ENCODE assay signal across 13 mouse cellular contexts in the genomic region with DNA sequence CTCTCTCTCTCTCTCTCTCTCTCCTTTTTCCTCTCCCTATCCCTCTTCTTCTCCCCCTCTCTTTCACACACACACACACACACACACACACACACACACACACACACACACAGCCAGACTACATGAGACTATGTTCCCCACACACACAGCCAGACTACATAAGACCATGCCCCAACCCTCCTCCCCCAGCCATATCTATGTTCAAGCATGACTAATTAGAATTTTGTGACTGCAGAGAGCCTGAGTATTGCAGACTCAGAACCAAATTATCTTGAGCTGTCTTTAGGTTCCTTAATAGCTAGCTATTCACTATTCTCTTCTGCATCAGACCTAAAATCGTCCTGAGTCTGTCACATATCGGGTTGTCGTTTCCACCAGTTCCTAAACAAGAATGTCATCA. TPM values are rescaled to one million over a fixed set of nuclear protein-coding genes. Genes with fewer than 3 reads are reported as not detected.
DNase-seq lines count a peak whose midpoint lies in the region; ATAC-seq lines count a peak whose summit lies in the region.
"Had no signal": no experiment of that assay in that cellular context is flagged by ENCODE, and none has a peak within 500 bp of the region (broad histone marks: within the 10 kb centered on the region; RNA-seq: fewer than 3 reads in every experiment).

No protein-coding gene starts in this region.

- no peak for DNase-seq in heart, postnatal 36 days
- peak; percentile 47 for DNase-seq in midbrain, embryonic 11.5 days (ENCODE audit: low spot score, missing footprints)
- no peak for DNase-seq in right cerebral cortex, postnatal 14 days
- DNase-seq: cerebellum, adult 9-10 months; gastrocnemius, postnatal 36 days; thymus, adult 2 months had no signal

- no peaks in the 10 kb centered on the region for H3K36me3 ChIP-seq in heart, embryonic 12.5 days
- no peaks in the 10 kb centered on the region for H3K36me3 ChIP-seq in midbrain, embryonic 11.5 days (ENCODE audit: control insufficient read depth, insufficient read depth, low read length)
- no peaks in the 10 kb centered on the region for H3K36me3 ChIP-seq in midbrain, embryonic 16.5 days (ENCODE audit: control insufficient read depth, insufficient read depth, low read length)
- no peaks in the 10 kb centered on the region for H3K36me3 ChIP-seq in limb, embryonic 12.5 days
- no peaks in the 10 kb centered on the region for H3K36me3 ChIP-seq in stomach, embryonic 15.5 days
- H3K36me3 ChIP-seq in midbrain, embryonic 15.5 days (replicated peaks) = no peaks in the 10 kb centered on the region

- H3K27ac ChIP-seq in heart, embryonic 12.5 days (ENCODE audit: poor library complexity, severe bottlenecking) = peak overlapping the region; percentile 90
- no peak overlapping the region for H3K27ac ChIP-seq in midbrain, embryonic 11.5 days (ENCODE audit: low read depth, low read length)
- H3K27ac ChIP-seq in midbrain, embryonic 16.5 days (ENCODE audit: low read length) = no peak overlapping the region
- peak overlapping the region; percentile 89 for H3K27ac ChIP-seq in limb, embryonic 12.5 days
- peak overlapping the region; percentile 84; the same call in 1 of the 2 replicates for H3K27ac ChIP-seq in stomach, embryonic 15.5 days
- H3K27ac ChIP-seq in midbrain, embryonic 15.5 days = no peak overlapping the region

- H3K4me3 ChIP-seq in heart, embryonic 12.5 days = no peak overlapping the region
- no peak overlapping the region for H3K4me3 ChIP-seq in midbrain, embryonic 11.5 days (ENCODE audit: low read depth, low read length)
- H3K4me3 ChIP-seq in midbrain, embryonic 16.5 days (ENCODE audit: low read depth, low read length) = no peak overlapping the region
- H3K4me3 ChIP-seq in limb, embryonic 12.5 days (replicated peaks) = no peak overlapping the region
- H3K4me3 ChIP-seq in stomach, embryonic 15.5 days (replicated peaks) = no peak overlapping the region
- H3K4me3 ChIP-seq in midbrain, embryonic 15.5 days = no peak overlapping the region

- H3K27me3 ChIP-seq in heart, embryonic 12.5 days (replicated peaks) = no peaks in the 10 kb centered on the region
- no peaks in the 10 kb centered on the region for H3K27me3 ChIP-seq in midbrain, embryonic 11.5 days (ENCODE audit: control insufficient read depth, insufficient read depth, low read length)
- H3K27me3 ChIP-seq in midbrain, embryonic 16.5 days (ENCODE audit: control insufficient read depth, insufficient read depth, low read depth, low read length) = no peaks in the 10 kb centered on the region
- no peaks in the 10 kb centered on the region for H3K27me3 ChIP-seq in limb, embryonic 12.5 days
- no peaks in the 10 kb centered on the region for H3K27me3 ChIP-seq in stomach, embryonic 15.5 days (replicated peaks)
- H3K27me3 ChIP-seq in midbrain, embryonic 15.5 days (replicated peaks) = no peaks in the 10 kb centered on the region

- H3K9ac ChIP-seq in heart, embryonic 12.5 days = no peak overlapping the region
- H3K9ac ChIP-seq in midbrain, embryonic 11.5 days (ENCODE audit: low read length) = no peak overlapping the region
- no peak overlapping the region for H3K9ac ChIP-seq in midbrain, embryonic 16.5 days (ENCODE audit: low read depth, low read length)
- H3K9ac ChIP-seq in limb, embryonic 12.5 days (replicated peaks) = no peak overlapping the region
- H3K9ac ChIP-seq in stomach, embryonic 15.5 days = no peak overlapping the region
- H3K9ac ChIP-seq in midbrain, embryonic 15.5 days = no peak overlapping the region

- no peak for ATAC-seq in heart, embryonic 12.5 days (ENCODE audit: insufficient number of reproducible peaks, low FRiP score)
- ATAC-seq in midbrain, embryonic 11.5 days (ENCODE audit: low FRiP score) = no peak
- no peak for ATAC-seq in midbrain, embryonic 16.5 days
- no peak for ATAC-seq in limb, embryonic 12.5 days (ENCODE audit: insufficient number of reproducible peaks, insufficient read depth, low FRiP score, low TSS enrichment, low read depth)
- ATAC-seq in stomach, embryonic 15.5 days (ENCODE audit: insufficient read depth, low FRiP score, low read depth) = no peak
- no peak for ATAC-seq in midbrain, embryonic 15.5 days (replicated peaks)
- ATAC-seq: forebrain, embryonic 16.5 days; inflammation-experienced regulatory T-cells, adult 6 months had no signal

- 60% methylated on average over 3 of the region's 3 CpGs for WGBS in heart, embryonic 12.5 days
- 92% methylated on average over 3 of the region's 3 CpGs for WGBS in midbrain, embryonic 11.5 days
- WGBS in midbrain, embryonic 16.5 days = 89% methylated on average over 3 of the region's 3 CpGs
- WGBS in limb, embryonic 12.5 days = 75% methylated on average over 3 of the region's 3 CpGs
- WGBS in stomach, embryonic 15.5 days = 58% methylated on average over 3 of the region's 3 CpGs
- 80% methylated on average over 3 of the region's 3 CpGs for WGBS in midbrain, embryonic 15.5 days

- H3K9me3 ChIP-seq in heart, embryonic 12.5 days (replicated peaks) = peaks cover 8% of the 10 kb centered on the region
- no peaks in the 10 kb centered on the region for H3K9me3 ChIP-seq in midbrain, embryonic 11.5 days (ENCODE audit: control insufficient read depth, low read length)
- H3K9me3 ChIP-seq in midbrain, embryonic 16.5 days (replicated peaks; ENCODE audit: control insufficient read depth, low read length, poor library complexity, severe bottlenecking) = no peaks in the 10 kb centered on the region
- no peaks in the 10 kb centered on the region for H3K9me3 ChIP-seq in limb, embryonic 12.5 days
- H3K9me3 ChIP-seq in stomach, embryonic 15.5 days = no peaks in the 10 kb centered on the region
- no peaks in the 10 kb centered on the region for H3K9me3 ChIP-seq in midbrain, embryonic 15.5 days

- H3K4me1 ChIP-seq in heart, embryonic 12.5 days (replicated peaks) = peaks cover 58% of the 10 kb centered on the region
- H3K4me1 ChIP-seq in midbrain, embryonic 11.5 days (ENCODE audit: control insufficient read depth, insufficient read depth, low read length) = no peaks in the 10 kb centered on the region
- peaks cover 6% of the 10 kb centered on the region; the same call in 1 of the 2 replicates for H3K4me1 ChIP-seq in midbrain, embryonic 16.5 days (ENCODE audit: control insufficient read depth, insufficient read depth, low read length)
- H3K4me1 ChIP-seq in limb, embryonic 12.5 days (replicated peaks) = peaks cover 49% of the 10 kb centered on the region
- peaks cover 40% of the 10 kb centered on the region for H3K4me1 ChIP-seq in stomach, embryonic 15.5 days
- H3K4me1 ChIP-seq in midbrain, embryonic 15.5 days = no peaks in the 10 kb centered on the region; the same call in 1 of the 2 replicates

- no peak overlapping the region for H3K4me2 ChIP-seq in heart, embryonic 12.5 days
- H3K4me2 ChIP-seq in midbrain, embryonic 11.5 days = no peak overlapping the region
- H3K4me2 ChIP-seq in midbrain, embryonic 16.5 days (ENCODE audit: low read length) = no peak overlapping the region
- no peak overlapping the region for H3K4me2 ChIP-seq in limb, embryonic 12.5 days
- H3K4me2 ChIP-seq in stomach, embryonic 15.5 days = no peak overlapping the region
- H3K4me2 ChIP-seq in midbrain, embryonic 15.5 days = no peak overlapping the region

- intact Hi-C loops in heart, postnatal 36 days (cut with DNase I) = no loop called here

RNA-seq across cellular contexts. Expression of gene Ggta1, which starts 39.5 kb away (rescaled TPM):
- 46.5 and 47.1 TPM in 2 replicates for polyA plus RNA-seq in heart, embryonic 12.5 days (2016; fragmentation: Nextera tagmentation; extraction: Ambion mirVana)
- total RNA-seq in heart, postnatal 36 days (2021) = 10 to 100 TPM; 19.0 to 22.5 TPM
- 6.3 TPM in 2 replicates for polyA plus RNA-seq in midbrain, embryonic 11.5 days (2014; fragmentation: Nextera tagmentation; extraction: Ambion mirVana)
- polyA plus RNA-seq in midbrain, embryonic 16.5 days (2015; fragmentation: Nextera tagmentation; extraction: Ambion mirVana) = 6.1 and 6.4 TPM in 2 replicates
- 7.8 and 8.8 TPM in 2 replicates for polyA plus RNA-seq in limb, embryonic 12.5 days (2016; fragmentation: Nextera tagmentation; extraction: Ambion mirVana)
- polyA plus RNA-seq in stomach, embryonic 15.5 days (2015; fragmentation: Nextera tagmentation; extraction: Ambion mirVana) = 26.7 and 28.6 TPM in 2 replicates
- 6.3 and 6.6 TPM in 2 replicates for polyA plus RNA-seq in midbrain, embryonic 15.5 days (2015; fragmentation: Nextera tagmentation; extraction: Ambion mirVana)

RNA-seq across cellular contexts. Expression of gene Dab2ip, which starts 55.5 kb away (rescaled TPM):
- polyA plus RNA-seq in heart, embryonic 12.5 days (2016; fragmentation: Nextera tagmentation; extraction: Ambion mirVana) = 55.6 and 62.5 TPM in 2 replicates
- total RNA-seq in heart, postnatal 36 days (2021) = 10 to 100 TPM; 41.7 to 54.2 TPM
- 32.6 and 42.3 TPM in 2 replicates for polyA plus RNA-seq in midbrain, embryonic 11.5 days (2014; fragmentation: Nextera tagmentation; extraction: Ambion mirVana)
- 33.2 and 46.1 TPM in 2 replicates for polyA plus RNA-seq in midbrain, embryonic 16.5 days (2015; fragmentation: Nextera tagmentation; extraction: Ambion mirVana)
- 65.7 and 72.3 TPM in 2 replicates for polyA plus RNA-seq in limb, embryonic 12.5 days (2016; fragmentation: Nextera tagmentation; extraction: Ambion mirVana)
- polyA plus RNA-seq in stomach, embryonic 15.5 days (2015; fragmentation: Nextera tagmentation; extraction: Ambion mirVana) = 60.0 and 62.5 TPM in 2 replicates
- polyA plus RNA-seq in midbrain, embryonic 15.5 days (2015; fragmentation: Nextera tagmentation; extraction: Ambion mirVana) = 75.5 and 79.7 TPM in 2 replicates

Comparison
In these comparisons a context has a peak if more than half of its experiments do, and no peak if none do; other contexts are left out.
1. H3K27ac ChIP-seq: peak in heart, embryonic 12.5 days (single experiment), limb, embryonic 12.5 days (single experiment) and stomach, embryonic 15.5 days (single experiment); none in midbrain, embryonic 11.5 days (single experiment), midbrain, embryonic 16.5 days (single experiment) and midbrain, embryonic 15.5 days (single experiment).